Comparison of ENCODE assay signal across 8 mouse cellular contexts in the genomic region with DNA sequence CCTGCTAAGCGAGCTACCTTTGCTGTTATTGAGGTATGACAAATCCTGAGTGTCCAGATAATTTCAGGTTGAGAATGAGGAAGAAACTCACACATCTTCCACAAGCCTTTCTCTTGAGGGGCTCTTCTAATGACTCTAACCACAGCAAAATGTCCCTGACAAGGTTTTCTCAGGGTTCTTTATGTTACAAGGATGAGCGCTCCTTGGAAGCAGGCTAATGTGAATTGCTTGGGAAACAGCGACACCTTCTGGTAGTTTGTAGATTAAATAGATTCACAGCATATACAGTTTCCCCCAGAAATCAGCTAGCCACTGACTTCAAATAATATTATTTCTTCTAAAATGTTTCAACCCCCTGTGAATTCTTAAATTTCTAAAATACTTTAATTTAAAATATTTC. TPM values are rescaled to one million over a fixed set of nuclear protein-coding genes. Genes with fewer than 3 reads are reported as not detected.
DNase-seq lines count a peak whose midpoint lies in the region; ATAC-seq and TF ChIP-seq lines count a peak whose summit lies in the region.

No protein-coding gene starts in this region.

- no peak overlapping the region for H3K27ac ChIP-seq in heart, postnatal 0 days (ENCODE audit: low read depth)
- H3K27ac ChIP-seq in ES-E14 (ENCODE audit: insufficient read depth, low read depth, low read length, poor library complexity, severe bottlenecking): no peak overlapping the region
- H3K27ac ChIP-seq in cortical plate, adult 2 months (ENCODE audit: insufficient read depth, low read length): no peak overlapping the region
- no peak overlapping the region for H3K27ac ChIP-seq in midbrain, embryonic 14.5 days (replicated peaks; ENCODE audit: low read depth, low read length)

- no peak for TF ChIP-seq POLR2A in cortical plate, adult 2 months (IDR thresholded peaks at IDR 0.05; ENCODE audit: extremely low read depth, insufficient read depth, low read length)

- no peaks in the 10 kb centered on the region for H3K36me3 ChIP-seq in heart, postnatal 0 days (replicated peaks; ENCODE audit: control insufficient read depth, insufficient read depth, low read length)
- H3K36me3 ChIP-seq in ES-E14 (ENCODE audit: control insufficient read depth, insufficient read depth, low read length, poor library complexity, severe bottlenecking): no peaks in the 10 kb centered on the region
- no peaks in the 10 kb centered on the region for H3K36me3 ChIP-seq in midbrain, embryonic 14.5 days (ENCODE audit: control insufficient read depth, insufficient read depth, low read length)

- no peak overlapping the region for H3K4me2 ChIP-seq in heart, postnatal 0 days (ENCODE audit: low read depth, low read length)
- H3K4me2 ChIP-seq in midbrain, embryonic 14.5 days (ENCODE audit: low read length): no peak overlapping the region

- H3K4me3 ChIP-seq in heart, postnatal 0 days (ENCODE audit: low read depth, low read length): no peak overlapping the region
- H3K4me3 ChIP-seq in ES-E14 (ENCODE audit: insufficient read depth in 1 of 2, low read depth in 1 of 2, low read length in 2 of 2, poor library complexity in 1 of 2, severe bottlenecking in 1 of 2): no peak overlapping the region
- no peak overlapping the region for H3K4me3 ChIP-seq in cortical plate, adult 2 months (ENCODE audit: insufficient read depth, low read length)
- H3K4me3 ChIP-seq in midbrain, embryonic 14.5 days (replicated peaks; ENCODE audit: low read depth, low read length): no peak overlapping the region

- H3K4me1 ChIP-seq in heart, postnatal 0 days (ENCODE audit: control insufficient read depth, insufficient read depth): no peaks in the 10 kb centered on the region
- H3K4me1 ChIP-seq in ES-E14 (ENCODE audit: control insufficient read depth in 2 of 2, insufficient read depth in 2 of 2, low read length in 2 of 2, poor library complexity in 1 of 2): no peaks in the 10 kb centered on the region
- no peaks in the 10 kb centered on the region for H3K4me1 ChIP-seq in cortical plate, adult 2 months (ENCODE audit: control insufficient read depth, insufficient read depth, low read length)
- no peaks in the 10 kb centered on the region for H3K4me1 ChIP-seq in midbrain, embryonic 14.5 days (ENCODE audit: control insufficient read depth, insufficient read depth, low read length)

- intact Hi-C loops in heart, postnatal 25 days (cut with DNase I): loop anchor here (1.0 kb wide), 2 partner anchors 168 to 303 kb away; no protein-coding TSS in a partner anchor

- peak; percentile 81 for TF ChIP-seq CTCF in heart, postnatal 0 days (IDR thresholded peaks at IDR 0.05; ENCODE audit: low read depth)
- peak; percentile 62; the same call in 1 of the 2 replicates for TF ChIP-seq CTCF in cortical plate, adult 2 months (IDR thresholded peaks at IDR 0.05; ENCODE audit: extremely low read depth, insufficient read depth, low read length)

- H3K27me3 ChIP-seq in heart, postnatal 0 days (ENCODE audit: control insufficient read depth, insufficient read depth, low read length): no peaks in the 10 kb centered on the region
- H3K27me3 ChIP-seq in midbrain, embryonic 14.5 days (ENCODE audit: control insufficient read depth, insufficient read depth, low read length): no peaks in the 10 kb centered on the region

- DNase-seq in heart, postnatal 0 days (ENCODE audit: low spot score): peak; percentile 75
- DNase-seq in heart, postnatal 25 days (ENCODE audit: low spot score): no peak
- peak; percentile 63 for DNase-seq in ES-E14 (ENCODE audit: low read depth, low spot score)
- peak; percentile 30 to 59 for DNase-seq in layer of hippocampus, postnatal 10 days (ENCODE audit: low spot score in 2 of 2)
- DNase-seq in midbrain, embryonic 14.5 days: peak; percentile 95
- DNase-seq in yolk sac, embryonic 10.5 days (ENCODE audit: low spot score): peak; percentile 38

- no peak overlapping the region for H3K9ac ChIP-seq in heart, postnatal 0 days (replicated peaks; ENCODE audit: low read depth, low read length)
- H3K9ac ChIP-seq in ES-E14 (ENCODE audit: insufficient read depth, low read depth, low read length, poor library complexity, severe bottlenecking): no peak overlapping the region
- H3K9ac ChIP-seq in midbrain, embryonic 14.5 days (replicated peaks; ENCODE audit: low read length): no peak overlapping the region

- no peak for TF ChIP-seq EP300 in heart, postnatal 0 days (IDR thresholded peaks at IDR 0.05; ENCODE audit: low read depth)

- peak; percentile 51; the same call in 1 of the 2 replicates for ATAC-seq in heart, postnatal 0 days (ENCODE audit: insufficient read depth, low read depth)
- peak; percentile 72 to 77 for ATAC-seq in hematopoietic stem cell, adult 5-6 weeks (replicated peaks in 1 of 2; ENCODE audit: insufficient read depth in 1 of 2, low FRiP score in 2 of 2, low TSS enrichment in 1 of 2, low read depth in 1 of 2, poor library complexity in 2 of 2, severe bottlenecking in 2 of 2)
- 0 out of 2 replicates have a peak, but pooled peaks have one; percentile 58 for ATAC-seq in midbrain, embryonic 14.5 days (ENCODE audit: low FRiP score, low TSS enrichment)

- 33% methylated on average over 3 of the region's 3 CpGs for WGBS in heart, postnatal 0 days
- WGBS in midbrain, embryonic 14.5 days: 30% methylated on average over 3 of the region's 3 CpGs

- no peaks in the 10 kb centered on the region for H3K9me3 ChIP-seq in heart, postnatal 0 days (replicated peaks; ENCODE audit: control insufficient read depth, low read length)
- H3K9me3 ChIP-seq in ES-E14 (ENCODE audit: control insufficient read depth, insufficient read depth, low read depth, low read length): no peaks in the 10 kb centered on the region
- no peaks in the 10 kb centered on the region for H3K9me3 ChIP-seq in midbrain, embryonic 14.5 days (ENCODE audit: control insufficient read depth, low read length)

- in situ Hi-C loops in ES-E14 (cut with MboI; ENCODE audit: low sequenced_read_pairs in 2 of 2, unreplicated experiment in 2 of 2): loop anchor here in 1 of 2 experiments (25.0 kb wide), 1 partner anchor 293 kb away; the partner anchor contains the start of gene Ano4

TF ChIP-seq in ES-E14, 5 proteins besides CTCF, POLR2A, EP300 and RAD21:
- no peak for TF ChIP-seq ZNF384 (IDR thresholded peaks at IDR 0.05; ENCODE audit: low read depth, low read length)
- no peak for TF ChIP-seq HCFC1 (IDR thresholded peaks at IDR 0.05; ENCODE audit: borderline replicate concordance, insufficient read depth, low read length)
- no peak for TF ChIP-seq MAFK (IDR thresholded peaks at IDR 0.05; ENCODE audit: insufficient read depth, low read depth, low read length)
- TF ChIP-seq ZC3H11A (IDR thresholded peaks at IDR 0.05; ENCODE audit: borderline replicate concordance, low read depth, low read length): peak; percentile 97

RNA-seq across cellular contexts. Expression of gene Slc17a8, which starts 9.0 kb away (rescaled TPM):
- not detected in 2 replicates for total RNA-seq in heart, postnatal 0 days (2014; rRNA removed; ENCODE audit: low replicate concordance)
- polyA plus RNA-seq in heart, postnatal 0 days (2015; fragmentation: Nextera tagmentation; extraction: Ambion mirVana): 0.03 TPM in 1 of 2 replicates, not detected in the other
- total RNA-seq in heart, postnatal 25 days (2021): not detected
- total RNA-seq in ES-E14 (2012; rRNA removed): not detected in 2 replicates
- polyA plus RNA-seq in cortical plate, adult 2 months (2012; rRNA removed): 0.98 and 1.1 TPM in 2 replicates
- total RNA-seq in hematopoietic stem cell, adult 5-6 weeks (2017): 0.44 TPM in 1 of 2 replicates, not detected in the other
- total RNA-seq in layer of hippocampus, postnatal 10 days (2021): 1 to 10 TPM; 2.9 to 3.1 TPM
- 1.1 and 1.3 TPM in 2 replicates for polyA plus RNA-seq in midbrain, embryonic 14.5 days (2014; fragmentation: Nextera tagmentation; extraction: Ambion mirVana)

RNA-seq across cellular contexts. Expression of gene Scyl2, which starts 56.0 kb away (rescaled TPM):
- 31.1 and 43.0 TPM in 2 replicates for total RNA-seq in heart, postnatal 0 days (2014; rRNA removed; ENCODE audit: low replicate concordance)
- polyA plus RNA-seq in heart, postnatal 0 days (2015; fragmentation: Nextera tagmentation; extraction: Ambion mirVana): 3.1 and 3.7 TPM in 2 replicates
- total RNA-seq in heart, postnatal 25 days (2021): 10 to 100 TPM; 14.9 to 16.3 TPM
- 14.5 and 17.7 TPM in 2 replicates for total RNA-seq in ES-E14 (2012; rRNA removed)
- 25.7 and 26.0 TPM in 2 replicates for polyA plus RNA-seq in cortical plate, adult 2 months (2012; rRNA removed)
- 36.1 and 37.8 TPM in 2 replicates for total RNA-seq in hematopoietic stem cell, adult 5-6 weeks (2017)
- total RNA-seq in layer of hippocampus, postnatal 10 days (2021): 10 to 100 TPM; 30.8 to 34.4 TPM
- 18.8 and 20.6 TPM in 2 replicates for polyA plus RNA-seq in midbrain, embryonic 14.5 days (2014; fragmentation: Nextera tagmentation; extraction: Ambion mirVana)
